Mouse (Mus musculus) heart, postnatal 14 days (tissue): ENCODE data around the gene Elmo1. TPM values are rescaled to one million over a fixed set of nuclear protein-coding genes. Genes with fewer than 3 reads are reported as not detected.

ENCODE experiments used
- DNase-seq, 2 experiments: peaks; one replicate each; pipeline ENCODE4 v3.0.0; 2021 to 2022
- intact Hi-C: fragments of 180-260 bp; cut with DNase I; formaldehyde crosslinking; loops from one replicate; pipeline ENCODE4 v1.15.1; 2025
- total RNA-seq, 2 experiments: library from RNA; stranded (reverse); gene quantifications; 2 replicates each; pipeline ENCODE4 v1.2.3; 2021

Elmo1 gene
- total RNA-seq, 2 experiments from 2014 or later, result 16.4 to 17.1 TPM

DNA sequence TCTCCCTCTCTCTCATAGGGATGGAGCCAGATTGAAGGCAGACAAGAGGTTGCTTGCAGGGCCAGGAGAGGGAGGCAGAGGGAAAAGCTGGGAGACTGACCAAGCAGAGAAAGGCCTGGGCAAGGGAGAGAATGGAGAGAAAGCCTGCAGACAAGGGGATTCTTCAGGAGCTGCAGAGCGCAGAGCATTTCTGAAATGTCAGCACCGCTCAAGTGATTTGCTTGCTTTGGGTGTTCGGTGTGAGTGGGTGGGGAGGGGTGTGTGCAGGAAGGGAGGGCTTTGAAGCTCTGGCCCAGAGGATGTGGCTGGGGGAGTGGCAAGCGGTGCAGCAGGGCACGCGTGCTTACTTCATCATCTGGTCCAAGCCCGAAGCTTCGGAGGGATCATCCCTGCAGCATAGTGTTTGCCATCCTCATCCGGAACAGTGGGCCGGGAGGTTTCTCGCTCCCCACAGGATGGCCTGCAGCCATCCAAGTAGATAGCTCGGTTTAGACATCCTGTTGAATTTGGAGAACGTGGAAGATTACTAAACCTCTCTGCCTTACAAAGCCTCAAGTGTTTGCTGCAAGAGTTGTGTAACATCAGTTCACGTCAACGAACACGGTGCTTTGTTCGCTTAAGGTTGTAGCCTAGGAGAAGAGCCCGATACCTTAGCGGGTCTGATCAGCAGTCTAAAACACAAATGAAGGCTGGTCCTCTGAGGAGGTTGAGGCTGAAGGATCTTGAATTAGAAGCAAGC lies 3.1 kb downstream of the Elmo1 start:
- intact Hi-C loops, result loop anchor here (2.0 to 5.0 kb wide), 4 partner anchors 33 to 199 kb away; no protein-coding TSS in a partner anchor

DNA sequence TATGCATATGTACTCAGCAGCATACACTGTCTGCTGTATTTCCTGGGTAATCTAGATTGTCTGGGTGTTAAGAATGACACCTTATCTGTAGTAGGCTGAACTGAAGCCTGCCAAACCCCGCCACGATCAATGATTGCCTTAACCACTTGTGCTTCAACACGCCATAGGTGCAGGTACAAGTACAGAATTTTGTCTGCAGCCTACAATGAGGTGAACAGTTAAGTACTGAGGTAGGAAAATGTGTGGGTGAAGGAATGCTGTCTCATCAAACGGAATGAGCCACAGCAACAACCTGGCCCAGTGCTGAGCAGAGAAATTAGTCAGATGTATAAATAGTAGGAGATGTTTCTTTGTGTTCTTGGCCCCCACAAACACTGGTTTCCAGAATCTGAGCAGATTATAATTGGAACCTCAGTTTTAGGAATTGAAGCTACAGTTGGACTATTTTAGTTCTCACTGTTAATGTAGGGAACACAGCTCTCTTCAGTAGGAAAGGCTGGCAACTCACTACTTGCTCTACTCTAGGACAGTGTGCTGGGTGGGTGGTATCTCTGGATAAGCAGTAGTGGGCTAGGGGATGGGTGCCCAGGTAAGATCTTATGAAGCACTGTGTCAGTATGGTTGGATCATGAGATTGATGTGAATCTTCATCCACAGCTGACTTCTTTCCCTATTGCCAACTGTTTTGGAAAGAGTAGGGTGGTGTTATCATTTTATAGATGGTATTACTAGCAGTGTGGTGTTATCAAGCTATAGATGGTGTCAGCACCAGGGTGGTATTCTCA lies 4.7 kb downstream of the Elmo1 start:
- intact Hi-C loops, result loop anchor here (5.0 kb wide), 2 partner anchors 177 to 197 kb away; no protein-coding TSS in a partner anchor
- DNase-seq, result no peak

More for the DNA sequence above, 3.1 kb downstream of the Elmo1 start:
- DNase-seq, result peak; percentile 37 to 50

DNA sequence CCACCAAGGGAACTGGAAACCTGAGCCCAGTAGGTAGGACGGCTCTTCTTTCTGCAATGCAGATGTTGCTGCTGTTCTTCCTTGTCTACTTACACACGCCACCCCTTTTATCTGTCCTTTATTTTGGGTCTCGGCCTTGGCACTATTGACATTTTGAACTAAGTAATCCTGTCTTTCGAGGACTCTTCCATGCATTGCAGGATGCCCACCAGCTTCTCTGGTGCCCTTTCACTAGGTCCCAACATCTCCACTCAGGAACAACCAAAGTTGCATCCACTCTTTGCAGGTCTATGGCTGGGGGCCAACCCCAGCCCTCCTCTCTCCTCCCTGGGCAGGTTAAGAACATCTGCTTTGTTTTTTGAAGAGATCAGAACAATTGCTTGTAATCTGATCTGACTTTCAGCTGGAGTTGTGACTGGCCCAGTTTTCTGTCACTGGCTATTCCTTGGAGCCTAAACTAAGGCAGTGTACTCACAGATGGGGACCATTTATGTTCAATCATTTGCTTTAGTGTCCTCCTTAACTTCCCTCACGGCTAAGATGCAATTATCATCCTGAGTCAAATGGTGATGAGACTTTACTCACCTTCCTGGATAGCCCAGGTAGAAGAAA lies 6.7 kb downstream of the Elmo1 start:
- no peak for DNase-seq
- intact Hi-C loops, result loop anchor here (2.0 kb wide), 1 partner anchor 16 kb away; no protein-coding TSS in a partner anchor

DNA sequence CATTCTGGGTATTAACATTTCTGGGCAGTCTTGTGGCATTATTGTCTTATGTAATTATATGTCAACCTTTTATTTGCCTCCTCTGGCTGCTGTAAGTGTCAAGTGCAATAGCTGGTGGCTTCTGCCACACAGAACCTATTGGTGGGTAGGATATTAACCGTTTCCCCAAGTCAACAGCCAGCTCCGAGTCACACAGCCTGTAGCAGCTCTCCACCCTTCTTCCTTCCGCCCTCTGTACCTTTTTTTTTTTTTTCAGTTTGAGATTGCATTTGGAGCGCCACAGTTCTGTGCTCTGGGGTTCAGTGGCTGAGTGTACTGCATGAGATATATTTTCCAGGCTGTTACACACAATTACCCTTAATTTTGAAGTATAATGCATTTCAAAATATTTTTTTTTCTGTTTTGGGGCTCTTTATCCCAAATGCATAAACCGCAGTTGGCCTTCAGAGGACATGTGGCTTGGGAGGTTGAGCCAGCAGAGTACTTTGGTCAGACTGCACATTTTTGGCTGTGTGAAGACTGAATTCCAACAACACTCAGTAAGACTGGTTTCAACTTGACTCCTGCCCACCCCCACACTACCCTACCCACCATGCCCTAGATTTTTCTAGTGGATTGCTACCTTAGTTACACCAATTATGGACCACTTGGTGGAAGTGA lies 7.7 kb downstream of the Elmo1 start:
- intact Hi-C loops, result loop anchor here (2.0 kb wide), 1 partner anchor 15 kb away; no protein-coding TSS in a partner anchor
- DNase-seq, result no peak

DNA sequence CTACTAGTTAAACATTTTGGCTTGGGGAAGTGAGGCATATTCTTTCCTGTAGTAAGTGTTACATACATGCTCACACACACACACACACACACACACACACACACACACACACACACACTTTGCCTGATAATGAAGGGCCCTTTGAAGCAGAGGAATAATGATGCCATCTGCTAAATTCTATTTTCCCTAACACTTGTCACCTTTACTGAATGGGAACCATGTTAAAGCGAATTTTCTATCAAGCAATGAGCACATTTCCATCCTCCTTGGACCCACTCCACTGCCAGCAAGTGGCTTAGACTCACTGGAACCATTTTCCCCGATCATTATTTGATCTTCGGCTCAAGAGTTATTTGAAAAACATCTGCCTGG lies 8.2 kb downstream of the Elmo1 start:
- intact Hi-C loops, result no loop called here
- DNase-seq, result no peak

DNA sequence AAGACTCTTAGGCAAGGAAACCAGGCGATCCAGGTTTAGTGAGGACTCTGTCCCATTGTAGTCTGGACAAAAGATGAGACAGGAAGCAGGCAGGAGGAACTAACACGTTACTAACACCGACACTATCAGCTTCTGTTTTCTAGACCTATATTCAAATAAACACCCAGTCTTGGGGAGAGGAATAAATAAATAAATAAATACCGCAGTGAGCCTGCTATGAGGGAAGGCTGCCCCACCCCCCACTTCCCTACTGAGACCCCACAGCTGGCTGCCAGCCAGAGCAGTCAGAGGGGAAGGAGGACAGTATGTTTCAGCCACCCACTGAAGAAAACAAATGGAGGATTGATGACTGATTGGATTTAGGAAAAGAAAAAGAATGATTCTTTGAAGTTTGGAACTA lies 9.2 kb downstream of the Elmo1 start:
- DNase-seq, result no peak
- intact Hi-C loops, result no loop called here

DNA sequence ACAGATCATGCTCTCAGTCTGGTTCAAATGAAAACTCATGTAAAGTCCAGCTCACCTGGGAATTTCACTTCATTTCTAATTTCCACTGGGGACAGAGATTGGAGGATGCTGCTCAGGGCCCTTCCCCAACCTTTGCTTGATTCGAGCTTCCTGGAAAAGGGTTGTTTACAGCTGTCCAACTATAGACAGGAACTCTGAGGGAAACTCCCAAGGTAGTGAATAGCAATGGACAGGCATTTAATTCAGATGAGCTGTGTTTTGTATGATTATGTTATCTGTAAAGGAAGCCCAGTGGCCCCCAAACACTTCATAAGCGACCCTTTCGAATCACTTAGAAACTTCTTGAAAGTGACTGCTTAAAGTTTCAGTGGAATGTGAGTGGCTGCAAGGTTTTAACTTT lies 10.0 kb downstream of the Elmo1 start:
- intact Hi-C loops, result no loop called here

DNA sequence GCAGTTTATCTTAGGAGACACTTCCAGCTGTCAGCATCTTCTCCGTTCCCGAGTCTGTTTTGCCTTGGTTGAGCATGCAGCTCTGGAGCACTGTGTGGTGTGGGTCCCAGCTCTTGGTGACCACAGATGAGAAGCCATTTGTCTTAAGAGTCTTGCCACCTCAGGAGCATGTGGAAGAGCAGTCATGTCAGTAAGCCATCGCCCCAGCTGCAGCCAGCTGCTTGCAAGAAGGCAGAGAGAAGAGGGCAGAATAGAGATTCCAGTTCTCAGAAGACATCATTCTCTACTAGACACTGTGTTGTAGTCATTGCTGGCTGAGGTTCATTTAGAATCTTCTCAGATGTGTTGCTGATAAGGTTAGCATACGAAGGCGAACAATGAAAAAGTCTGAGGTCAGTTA lies 11.3 kb downstream of the Elmo1 start:
- DNase-seq, result no peak

More for the DNA sequence above, 10.0 kb downstream of the Elmo1 start:
- DNase-seq, result no peak

DNA sequence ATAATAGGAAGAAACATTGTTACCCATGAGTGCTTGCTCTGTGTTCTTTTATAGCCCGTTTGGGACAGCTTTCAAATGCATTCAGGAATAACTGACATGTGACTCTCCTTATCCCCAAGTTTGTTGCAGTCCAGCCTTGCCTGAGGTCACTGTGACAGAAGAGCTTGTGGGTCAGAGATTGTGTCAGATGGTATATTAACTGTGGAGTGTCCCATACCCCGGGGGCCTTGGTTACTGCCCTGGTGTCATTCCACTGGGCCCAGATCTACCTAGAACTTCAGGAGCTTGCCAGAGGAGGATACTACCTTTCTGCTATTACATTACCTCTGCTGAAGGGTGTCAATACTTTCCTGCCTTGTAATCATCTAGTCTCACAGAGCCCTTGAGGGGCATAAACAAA lies 14.4 kb downstream of the Elmo1 start:
- DNase-seq, result no peak
- intact Hi-C loops, result no loop called here

More for the DNA sequence above, 11.3 kb downstream of the Elmo1 start:
- intact Hi-C loops, result no loop called here

DNA sequence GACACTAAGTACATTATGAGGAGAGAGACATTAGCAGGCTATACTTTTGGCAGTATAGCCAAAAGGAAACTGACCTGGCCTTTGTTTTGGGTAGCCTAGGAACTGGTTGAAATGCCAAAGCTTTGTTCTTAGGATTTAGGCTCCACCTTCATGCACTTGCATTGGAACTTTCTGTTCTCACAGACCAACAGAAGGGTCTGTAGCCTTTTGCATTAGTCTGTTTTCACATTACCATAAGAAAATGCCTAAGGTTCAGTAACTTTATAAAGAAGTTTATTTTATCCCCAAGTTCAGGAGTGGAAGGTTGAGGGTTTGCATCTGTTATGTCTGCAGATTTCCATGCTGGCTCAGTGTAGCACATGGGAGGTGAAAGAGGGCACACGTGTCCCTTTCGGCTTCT lies 15.6 kb downstream of the Elmo1 start:
- intact Hi-C loops, result no loop called here
- no peak for DNase-seq

DNA sequence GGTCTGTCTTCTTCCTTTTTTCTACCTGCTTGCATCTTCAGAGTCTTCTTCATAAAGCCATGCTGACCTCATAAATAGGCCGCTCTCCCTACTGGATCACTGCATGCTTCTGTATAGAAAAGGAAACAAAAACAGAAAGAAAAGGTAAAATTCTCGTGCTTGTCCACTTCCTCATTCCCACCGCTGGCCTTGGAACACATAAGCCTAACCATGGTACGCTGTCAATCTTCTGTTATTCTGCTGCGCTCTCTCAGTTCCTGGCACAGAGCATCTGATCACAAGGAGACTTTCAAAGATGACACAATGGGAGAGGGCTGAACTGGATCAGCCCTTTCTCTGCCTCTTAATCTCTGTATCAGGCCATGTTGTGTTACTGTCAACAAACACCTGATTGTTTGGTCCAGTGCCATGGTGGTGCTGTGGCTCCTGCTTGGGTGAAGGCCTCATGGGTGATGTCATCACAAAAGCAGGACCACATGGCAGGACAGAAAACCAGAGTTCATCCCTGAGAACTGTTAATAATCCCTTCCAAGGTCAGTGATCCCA lies 17.6 kb downstream of the Elmo1 start:
- DNase-seq, result no peak
- intact Hi-C loops, result no loop called here

DNA sequence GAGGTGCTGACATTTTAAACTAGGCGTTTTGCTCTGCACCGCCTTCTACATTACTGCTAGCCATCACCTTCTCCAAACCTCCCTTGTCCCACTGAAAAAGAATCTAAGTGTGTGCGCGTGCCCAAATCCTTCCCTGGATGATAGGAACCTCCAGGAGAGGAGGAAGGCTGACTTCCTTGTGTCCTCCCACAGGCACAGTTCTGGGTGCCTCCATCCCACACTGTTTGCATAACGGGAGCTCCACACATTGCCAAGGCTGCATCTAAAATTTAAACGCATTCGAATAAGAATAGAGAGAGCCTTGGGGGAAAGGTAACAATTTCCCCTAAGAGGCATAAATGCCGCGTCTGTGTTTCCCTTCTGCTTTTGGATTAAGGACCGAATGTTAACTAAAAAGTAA lies 18.6 kb downstream of the Elmo1 start:
- no peak for DNase-seq
- intact Hi-C loops, result no loop called here

DNA sequence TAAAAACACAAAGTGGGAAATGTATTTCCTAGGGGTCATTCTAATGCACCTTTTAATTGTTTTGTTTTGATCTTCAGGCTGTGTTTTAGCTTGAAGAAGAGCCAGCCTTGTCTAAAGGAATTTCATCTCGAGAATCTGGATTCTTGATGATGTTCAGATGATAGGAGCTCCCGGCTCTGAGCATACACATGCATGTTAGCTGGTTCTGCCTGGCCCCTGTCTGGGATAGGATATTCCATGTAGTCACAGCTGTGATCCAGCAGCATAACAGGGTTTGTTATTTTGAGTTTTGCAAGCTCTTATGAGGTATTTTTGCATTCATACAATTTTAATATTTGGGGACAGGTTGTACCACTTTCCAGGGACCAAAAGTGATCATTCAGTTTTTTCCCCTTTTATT lies 19.1 kb downstream of the Elmo1 start:
- intact Hi-C loops, result no loop called here
- DNase-seq, result no peak

DNA sequence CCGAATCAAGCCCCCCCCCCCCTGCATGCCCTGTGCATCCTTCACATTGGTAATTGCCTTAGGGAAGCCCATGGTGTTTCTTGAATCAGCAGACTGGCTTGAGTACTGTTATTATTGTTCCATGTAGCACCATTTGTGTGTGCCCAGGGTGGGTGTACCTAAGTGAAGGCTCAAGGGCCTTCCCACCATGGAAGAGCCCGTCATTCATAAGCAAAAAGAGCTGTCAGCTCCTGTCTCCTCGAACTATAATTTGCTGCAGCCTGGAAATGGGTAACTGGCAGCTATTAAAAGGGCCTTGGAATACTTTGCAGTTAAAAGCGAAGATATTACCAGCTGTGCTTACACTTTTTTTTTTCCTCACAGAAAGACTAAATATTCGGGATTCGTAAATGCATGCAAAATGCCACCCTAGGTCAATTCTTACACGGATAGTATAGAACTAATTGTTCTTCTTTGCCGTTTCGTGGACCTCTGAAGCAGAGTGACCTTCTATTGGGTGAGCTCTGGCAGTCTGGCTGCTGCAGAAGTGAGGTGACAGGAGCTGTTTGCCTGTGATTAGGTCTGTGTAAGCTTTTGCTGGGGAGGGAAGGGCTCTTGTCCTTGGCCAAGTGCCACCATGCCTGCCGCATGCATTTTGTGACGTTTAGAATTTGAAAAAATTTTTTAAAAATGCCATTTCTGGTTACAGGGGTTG lies 19.7 kb downstream of the Elmo1 start:
- no peak for DNase-seq
- intact Hi-C loops, result no loop called here

DNA sequence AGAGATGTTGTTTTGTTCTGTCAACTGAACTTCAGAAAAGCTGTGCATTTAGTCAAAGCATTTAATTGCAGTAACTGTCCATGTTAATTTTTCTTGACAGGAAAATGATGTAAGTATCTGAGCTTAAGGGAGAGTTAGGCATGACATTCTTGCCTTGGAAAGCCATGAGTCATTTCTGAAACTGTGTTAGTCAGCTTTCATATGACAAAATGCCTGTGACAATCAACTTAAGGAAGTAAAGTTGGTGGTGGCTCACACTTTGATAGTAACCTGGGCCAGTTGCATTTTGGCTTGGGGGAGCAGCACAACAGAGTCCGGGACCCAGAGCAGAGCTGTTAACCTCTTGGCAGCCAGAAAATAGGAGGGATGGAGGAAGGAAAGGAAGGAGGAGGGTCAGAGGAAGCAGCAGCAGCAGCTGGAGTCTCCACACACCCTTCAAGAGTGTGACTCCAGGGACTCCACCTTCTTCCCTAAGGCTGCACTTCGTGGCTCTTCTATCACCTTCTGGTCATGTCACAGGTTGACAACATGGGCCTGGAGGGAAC lies 20.9 kb downstream of the Elmo1 start:
- intact Hi-C loops, result no loop called here
- DNase-seq, result no peak

DNA sequence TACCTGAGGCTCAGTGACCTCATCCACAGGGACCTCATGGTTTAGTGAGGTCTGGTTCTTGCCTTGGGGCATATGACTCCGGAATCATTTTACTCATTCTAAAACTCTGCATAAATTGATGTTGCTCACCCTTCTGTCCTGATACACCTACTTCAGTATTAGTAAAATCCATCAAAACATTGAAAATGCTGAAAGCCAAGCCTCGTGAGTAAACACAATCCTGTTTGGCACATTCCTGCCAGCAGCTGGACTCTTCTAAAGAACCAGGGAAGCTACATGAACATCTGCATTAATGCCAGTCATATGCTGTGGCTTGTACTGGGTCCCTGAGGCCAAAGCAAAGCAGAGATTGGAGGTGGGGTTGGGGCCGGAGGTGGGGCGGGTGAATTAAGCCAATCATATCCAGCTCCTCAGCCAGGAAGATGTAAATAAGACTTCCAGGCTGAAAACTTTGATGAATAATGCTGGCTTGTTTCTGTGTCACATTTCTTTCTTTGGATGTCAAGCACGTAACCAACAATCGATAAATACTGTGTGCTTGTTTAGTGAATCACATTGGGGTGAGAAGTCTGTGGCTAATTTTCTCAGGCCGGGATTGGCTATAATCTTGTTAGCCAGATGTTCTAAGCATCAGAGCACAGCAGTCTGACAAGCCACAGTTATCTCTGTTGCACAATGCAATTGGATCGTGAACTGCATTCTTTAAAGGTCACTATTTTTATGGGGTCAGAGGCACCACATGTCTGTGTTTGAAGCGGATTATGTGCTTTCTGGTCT lies 24.9 kb downstream of the Elmo1 start:
- no peak for DNase-seq
- intact Hi-C loops, result no loop called here

DNA sequence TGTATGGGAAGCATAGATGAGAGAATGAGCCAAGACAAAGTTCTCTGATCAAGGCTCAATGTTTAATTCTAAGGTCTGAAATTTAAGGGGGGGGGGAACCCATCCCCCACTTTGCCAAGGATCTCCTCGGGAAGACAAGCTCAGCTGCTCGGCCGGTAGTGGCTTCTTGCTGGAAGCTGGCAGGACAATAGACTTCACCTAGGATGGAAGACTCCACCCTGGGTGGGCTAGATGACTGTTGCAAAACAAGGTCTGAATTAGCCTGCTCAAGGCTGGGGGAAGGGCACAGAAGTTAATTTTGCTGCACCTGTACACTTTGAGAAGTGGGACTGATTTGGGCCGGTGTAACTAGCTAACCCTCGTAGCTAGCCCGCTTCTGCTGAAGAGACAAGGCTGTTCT lies 25.6 kb downstream of the Elmo1 start:
- intact Hi-C loops, result no loop called here
- DNase-seq, result no peak

DNA sequence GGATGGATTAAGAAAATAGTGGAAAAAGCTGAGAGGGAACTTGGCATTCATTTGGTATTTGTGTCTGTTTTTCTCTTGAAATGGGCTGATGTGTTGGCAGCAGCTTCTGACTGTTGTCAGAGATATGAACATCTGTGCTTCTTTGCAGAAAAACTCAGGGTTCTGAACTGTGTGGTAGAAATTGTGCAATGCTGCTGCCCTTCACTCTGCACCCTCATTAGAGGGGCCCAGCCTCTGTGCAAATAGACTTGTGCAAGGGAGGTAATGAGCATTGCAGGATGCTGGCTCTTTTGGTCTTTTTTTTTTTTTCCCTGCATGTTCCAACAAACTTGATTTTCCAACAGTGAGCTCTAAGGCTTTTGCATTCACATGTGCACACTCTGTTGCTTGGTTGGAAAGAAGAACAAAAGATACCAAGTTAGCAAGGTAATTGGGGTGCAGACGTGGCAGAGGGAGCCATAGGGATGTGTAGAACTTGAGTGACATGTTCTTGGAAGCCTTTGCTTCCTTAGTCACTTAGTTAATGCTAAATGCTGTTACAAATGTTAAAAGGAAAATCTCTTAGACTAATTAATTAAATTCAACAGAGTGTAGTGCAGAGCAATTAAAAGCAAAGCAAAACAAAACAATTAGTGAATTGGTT lies 26.6 kb downstream of the Elmo1 start:
- no peak for DNase-seq
- intact Hi-C loops, result no loop called here
